Mouse (Mus musculus): ENCODE data around the gene Skap1. TPM values are rescaled to one million over a fixed set of nuclear protein-coding genes. Genes with fewer than 3 reads are reported as not detected.

Skap1 gene
- polyA plus RNA-seq, 1 experiment = not detected

GRCm38 (mm10) chr11:96781425-96781824 is 317.0 kb downstream of the Skap1 start:
- no peak for TF ChIP-seq GATA1 (IDR thresholded peaks at IDR 0.05; ENCODE audit: low read length)

- TF ChIP-seq GATA1 (IDR thresholded peaks at IDR 0.05; ENCODE audit: low read length) = no peak
These were observed 322.5 kb downstream of the Skap1 start for GRCm38 (mm10) chr11:96786731-96787450.

GRCm38 (mm10) chr11:96788871-96789795 is 324.7 kb downstream of the Skap1 start, which contains the start of gene Cbx1:
Gene Cbx1, plus strand, starts transcription at chr11:96789127.
- TF ChIP-seq GATA1 (IDR thresholded peaks at IDR 0.05; ENCODE audit: low read length) = no peak

- no peak for TF ChIP-seq GATA1 (IDR thresholded peaks at IDR 0.05; ENCODE audit: low read length)
These were observed 325.6 kb downstream of the Skap1 start for GRCm38 (mm10) chr11:96789990-96790389.

GRCm38 (mm10) chr11:96790681-96791080 is 326.3 kb downstream of the Skap1 start:
- no peak for TF ChIP-seq GATA1 (IDR thresholded peaks at IDR 0.05; ENCODE audit: low read length)

- no peak for TF ChIP-seq GATA1 (IDR thresholded peaks at IDR 0.05; ENCODE audit: low read length)
These were observed 331.1 kb downstream of the Skap1 start for GRCm38 (mm10) chr11:96795491-96795890.

GRCm38 (mm10) chr11:96796081-96796480 is 331.7 kb downstream of the Skap1 start:
- no peak for TF ChIP-seq GATA1 (IDR thresholded peaks at IDR 0.05; ENCODE audit: low read length)

GRCm38 (mm10) chr11:96796586-96796985 is 332.2 kb downstream of the Skap1 start:
- no peak for TF ChIP-seq GATA1 (IDR thresholded peaks at IDR 0.05; ENCODE audit: low read length)

GRCm38 (mm10) chr11:96799511-96799910 is 335.1 kb downstream of the Skap1 start:
- no peak for TF ChIP-seq GATA1 (IDR thresholded peaks at IDR 0.05; ENCODE audit: low read length)

GRCm38 (mm10) chr11:96805606-96806005 is 341.2 kb downstream of the Skap1 start:
- TF ChIP-seq GATA1 (IDR thresholded peaks at IDR 0.05; ENCODE audit: low read length) = no peak

- TF ChIP-seq GATA1 (IDR thresholded peaks at IDR 0.05; ENCODE audit: low read length) = no peak
These were observed 343.7 kb downstream of the Skap1 start for GRCm38 (mm10) chr11:96808066-96808465.

Other genes with a start within 250 kb of the Skap1 start
- not detected in 2 replicates for gene Hoxb9, start 193.1 kb upstream of the Skap1 start, polyA plus RNA-seq (2012)
- not detected in 2 replicates for gene Hoxb8, start 182.7 kb upstream of the Skap1 start, polyA plus RNA-seq (2012)
- not detected in 2 replicates for gene Hoxb7, start 178.0 kb upstream of the Skap1 start, polyA plus RNA-seq (2012)
- gene Hoxb6, start 172.1 kb upstream of the Skap1 start, polyA plus RNA-seq (2012) = 0.11 TPM in 1 of 2 replicates, not detected in the other
- not detected in 2 replicates for gene Hoxb5, start 161.3 kb upstream of the Skap1 start, polyA plus RNA-seq (2012)
- not detected in 2 replicates for gene Hoxb4, start 146.3 kb upstream of the Skap1 start, polyA plus RNA-seq (2012)
- gene Hoxb3, start 141.3 kb upstream of the Skap1 start, polyA plus RNA-seq (2012) = 0.03 TPM in 1 of 2 replicates, not detected in the other
- gene Hoxb2, start 114.1 kb upstream of the Skap1 start, polyA plus RNA-seq (2012) = not detected in 2 replicates
- gene Hoxb1, start 98.8 kb upstream of the Skap1 start, polyA plus RNA-seq (2012) = not detected in 2 replicates